Mouse (Mus musculus) C2C12 (cell line): Measurements from ENCODE around the gene Artn. TPM values are rescaled to one million over a fixed set of nuclear protein-coding genes. Genes with fewer than 3 reads are reported as not detected.

ENCODE experiments used
- H3K27me3 ChIP-seq: one replicate; pipeline ENCODE4 v1.6.1; 2011; ENCODE audit not compliant: control insufficient read depth, insufficient read depth, insufficient read length
- H3K36me3 ChIP-seq: one replicate; pipeline ENCODE4 v1.6.1; 2011; ENCODE audit not compliant: control insufficient read depth, insufficient read depth
- H3K4me3 ChIP-seq: one replicate; pipeline ENCODE4 v1.5.1; 2011; ENCODE audit warnings: mild to moderate bottlenecking, control low read depth; ENCODE audit not compliant: poor library complexity, insufficient read depth, severe bottlenecking
- H3K79me2 ChIP-seq: one replicate; pipeline ENCODE4 v1.6.1; 2011; ENCODE audit not compliant: control insufficient read depth, insufficient read depth
- H3K79me3 ChIP-seq: one replicate; pipeline ENCODE4 v1.6.1; 2011; ENCODE audit warnings: low read depth, control low read depth
- H3ac ChIP-seq: one replicate; pipeline ENCODE3; 2011; ENCODE audit warnings: low read depth; ENCODE audit not compliant: control insufficient read depth, insufficient read length
- CEBPB ChIP-seq: IDR thresholded peaks from one replicate; pipeline ENCODE4 v1.6.1; 2011; ENCODE audit warnings: low read depth, mild to moderate bottlenecking, control low read depth, moderate library complexity
- CTCF ChIP-seq: IDR thresholded peaks from one replicate; pipeline ENCODE4 v1.5.1; 2011; ENCODE audit not compliant: control insufficient read depth, insufficient read depth, insufficient read length
- FOSL1 ChIP-seq: IDR thresholded peaks from one replicate; pipeline ENCODE4 v1.8.0; 2011; ENCODE audit warnings: mild to moderate bottlenecking, low read length; ENCODE audit not compliant: poor library complexity, insufficient read depth, severe bottlenecking
- MAX ChIP-seq: IDR thresholded peaks from one replicate; pipeline ENCODE4 v1.6.1; 2011; ENCODE audit warnings: mild to moderate bottlenecking, control low read depth
- MYOD1 ChIP-seq: IDR thresholded peaks from one replicate; pipeline ENCODE4 v1.6.1; 2011; ENCODE audit warnings: low read depth; ENCODE audit not compliant: control insufficient read depth, insufficient read length
- MYOG ChIP-seq: IDR thresholded peaks from one replicate; pipeline ENCODE4 v1.6.1; 2011; ENCODE audit not compliant: control insufficient read depth, insufficient read length; ENCODE audit errors: extremely low read depth
- USF1 ChIP-seq: IDR thresholded peaks from one replicate; pipeline ENCODE4 v1.6.1; 2011; ENCODE audit warnings: low read depth, mild to moderate bottlenecking, control low read depth, moderate library complexity
- polyA plus RNA-seq: library from polyadenylated mRNA; unstranded; fragments of >200 nt; fragmentation: generic; extraction: Trizol; gene quantifications from one replicate; pipeline ENCODE4 v1.2.1, GENCODE M21; 2012; ENCODE audit warnings: missing spikeins

Gene Artn
- polyA plus RNA-seq, 1 experiment, result 2.6 TPM

DNA sequence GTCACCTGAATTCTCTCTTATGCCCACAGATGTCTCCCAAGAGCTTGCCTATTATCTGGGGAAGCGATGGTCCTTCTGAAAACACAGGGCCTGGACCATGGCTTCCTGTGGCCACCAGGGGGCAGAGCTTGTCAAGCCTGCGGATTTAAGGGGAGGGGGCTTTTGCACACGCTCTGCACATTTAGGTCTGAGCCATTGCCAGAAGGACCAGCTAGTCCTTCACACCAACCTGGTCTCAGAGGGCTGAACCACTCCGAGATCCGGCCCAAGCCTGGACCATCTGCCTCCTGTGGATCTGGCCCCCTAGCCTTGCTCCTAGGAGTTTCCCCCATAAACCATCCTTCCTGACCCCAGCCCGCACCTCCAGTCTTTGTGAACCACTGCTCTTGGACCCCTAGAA, 1.3 kb downstream of the Artn start:
- Histone ChIP-seq H3ac (no peak overlapping the region), H3K79me2 (no peaks in the 10 kb centered on the region), H3K36me3 (no peaks in the 10 kb centered on the region), H3K27me3 (no peaks in the 10 kb centered on the region), H3K79me3 (no peaks in the 10 kb centered on the region), H3K4me3 (no peak overlapping the region)
- TF ChIP-seq CTCF (peak; percentile 36), MYOG (no peak), USF1 (no peak), FOSL1 (no peak)

DNA sequence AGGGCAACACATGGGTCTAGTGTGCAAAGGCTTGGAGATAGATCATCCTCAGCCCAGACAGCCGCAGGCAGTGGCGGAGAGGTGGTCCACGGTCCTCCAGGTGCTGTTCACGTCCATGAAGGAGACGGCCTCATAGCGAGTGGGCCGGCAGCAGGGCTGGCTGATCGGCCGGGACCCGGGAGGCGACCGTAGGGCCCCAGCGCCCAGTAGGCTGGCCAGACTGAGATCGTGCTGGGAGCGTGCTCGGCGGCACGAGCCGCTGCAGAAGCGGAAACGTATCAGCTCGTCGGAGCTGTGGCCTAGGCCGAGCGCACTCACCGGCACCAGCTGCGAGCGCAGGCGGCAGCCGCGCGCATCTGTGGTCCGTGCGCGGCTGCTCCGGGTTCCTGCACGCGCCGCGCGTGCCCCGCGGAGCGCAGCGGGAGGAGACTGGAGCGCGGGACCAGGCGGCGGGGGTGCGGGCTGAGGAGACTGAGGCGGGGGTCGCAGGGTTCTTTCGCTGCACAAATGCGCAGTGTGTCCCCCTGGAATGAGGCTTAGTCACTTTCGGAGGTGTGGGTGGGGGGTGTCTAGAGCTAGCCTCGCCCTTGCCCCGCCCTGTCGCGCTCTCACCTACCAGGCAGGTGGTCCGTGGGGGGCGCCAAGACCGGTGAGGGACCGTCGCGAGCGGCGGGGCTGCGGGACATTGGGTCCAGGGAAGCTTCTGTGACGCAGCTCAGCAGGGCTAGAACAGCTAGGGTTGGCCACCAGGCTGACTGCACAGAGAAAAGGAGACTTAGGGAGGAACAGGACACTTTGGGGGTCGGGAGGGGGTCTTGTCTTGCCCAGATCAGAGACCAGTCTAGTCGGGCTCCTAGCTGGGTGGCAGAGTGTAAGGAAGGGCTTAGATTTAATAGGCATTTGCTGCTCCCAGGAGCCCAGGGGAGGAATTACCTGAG, 2.7 kb downstream of the Artn start:
- H3K36me3 ChIP-seq, result no peaks in the 10 kb centered on the region
- no peaks in the 10 kb centered on the region for H3K27me3 ChIP-seq
- no peaks in the 10 kb centered on the region for H3K79me2 ChIP-seq
- H3K79me3 ChIP-seq, result no peaks in the 10 kb centered on the region
- TF ChIP-seq MAX (no peak), MYOD1 (no peak), MYOG (no peak), CEBPB (no peak), FOSL1 (no peak), USF1 (no peak)
- H3ac ChIP-seq, result no peak overlapping the region
- H3K4me3 ChIP-seq, result no peak overlapping the region

DNA sequence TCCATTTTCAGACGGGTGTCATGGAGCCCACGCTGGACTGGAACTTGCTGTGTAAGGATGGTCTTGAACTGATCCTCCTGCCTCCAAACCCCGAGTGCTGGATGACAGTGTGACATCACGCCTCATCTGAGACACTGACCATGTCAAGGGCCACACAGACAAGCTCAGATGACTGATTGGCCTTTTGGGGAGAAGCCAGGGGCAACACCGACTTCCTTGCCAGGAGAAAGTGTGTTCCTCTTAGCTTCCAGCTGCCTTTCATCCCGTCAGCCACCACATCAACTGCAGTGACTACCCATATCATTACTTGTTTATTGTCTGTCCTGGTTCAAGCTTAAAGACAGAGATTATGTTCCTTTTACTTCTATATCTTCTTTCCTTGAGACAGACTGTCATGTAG, 4.6 kb downstream of the Artn start:
- no peaks in the 10 kb centered on the region for H3K27me3 ChIP-seq
- no peak overlapping the region for H3ac ChIP-seq
- no peaks in the 10 kb centered on the region for H3K36me3 ChIP-seq
- no peaks in the 10 kb centered on the region for H3K79me3 ChIP-seq
- H3K79me2 ChIP-seq, result no peaks in the 10 kb centered on the region
- TF ChIP-seq MYOD1 (no peak), MYOG (no peak), CEBPB (no peak), MAX (no peak), CTCF (no peak), FOSL1 (no peak), USF1 (no peak)
- no peak overlapping the region for H3K4me3 ChIP-seq

DNA sequence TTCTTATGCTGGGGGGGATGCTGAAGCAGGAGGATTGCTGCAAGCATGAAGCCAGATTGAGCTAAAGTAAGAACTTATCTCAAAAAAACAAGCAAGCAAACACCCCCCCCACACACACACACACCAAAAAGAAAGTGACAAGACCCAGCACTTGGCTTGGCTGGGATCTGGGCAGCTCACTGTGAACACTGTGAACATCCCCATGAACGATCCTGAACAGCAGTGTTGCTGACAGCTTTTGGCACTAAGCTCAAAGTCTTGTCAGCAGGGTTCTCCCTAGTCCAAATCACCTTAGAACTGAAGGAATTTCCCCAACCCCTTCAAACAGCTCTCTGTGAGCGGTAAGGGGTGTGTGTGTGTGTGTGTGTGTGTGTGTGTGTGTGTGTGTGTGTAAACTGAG, 6.1 kb downstream of the Artn start:
- H3K4me3 ChIP-seq, result no peak overlapping the region
- H3K79me2 ChIP-seq, result no peaks in the 10 kb centered on the region

DNA sequence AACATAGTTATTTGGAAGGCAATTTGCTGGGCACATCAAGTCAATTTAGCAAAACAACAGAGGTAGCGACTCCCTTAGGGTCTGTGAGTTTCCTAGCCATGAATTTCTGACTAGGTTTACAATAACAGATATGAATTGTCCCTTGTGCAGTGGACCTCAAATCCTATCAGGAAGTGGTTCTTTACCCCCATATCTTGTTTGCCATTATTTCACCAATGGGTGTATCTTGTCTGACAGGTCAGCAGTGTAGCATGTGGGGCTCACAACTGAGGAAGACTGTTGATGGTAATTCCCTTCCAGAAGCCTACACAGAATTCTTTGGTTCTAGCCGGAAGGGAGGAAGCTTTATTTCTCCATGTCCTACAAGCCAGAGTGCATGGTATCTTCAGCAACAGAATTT, 8.2 kb downstream of the Artn start:
- no peaks in the 10 kb centered on the region for H3K36me3 ChIP-seq
- H3ac ChIP-seq, result no peak overlapping the region
- no peaks in the 10 kb centered on the region for H3K79me3 ChIP-seq
- no peaks in the 10 kb centered on the region for H3K79me2 ChIP-seq
- no peaks in the 10 kb centered on the region for H3K27me3 ChIP-seq
- TF ChIP-seq CEBPB, result no peak
- no peak for TF ChIP-seq USF1
- TF ChIP-seq MAX, result no peak
- no peak for TF ChIP-seq FOSL1
- TF ChIP-seq CTCF, result no peak
- TF ChIP-seq MYOD1, result no peak
- TF ChIP-seq MYOG, result no peak
- H3K4me3 ChIP-seq, result no peak overlapping the region

More for the DNA sequence above, 6.1 kb downstream of the Artn start:
- H3K27me3 ChIP-seq, result no peaks in the 10 kb centered on the region
- H3K79me3 ChIP-seq, result no peaks in the 10 kb centered on the region
- TF ChIP-seq MYOD1, result no peak
- no peak for TF ChIP-seq CEBPB
- TF ChIP-seq FOSL1, result no peak
- no peak for TF ChIP-seq MAX
- TF ChIP-seq CTCF, result no peak
- no peak for TF ChIP-seq USF1
- no peak for TF ChIP-seq MYOG
- H3K36me3 ChIP-seq, result no peaks in the 10 kb centered on the region
- H3ac ChIP-seq, result no peak overlapping the region

DNA sequence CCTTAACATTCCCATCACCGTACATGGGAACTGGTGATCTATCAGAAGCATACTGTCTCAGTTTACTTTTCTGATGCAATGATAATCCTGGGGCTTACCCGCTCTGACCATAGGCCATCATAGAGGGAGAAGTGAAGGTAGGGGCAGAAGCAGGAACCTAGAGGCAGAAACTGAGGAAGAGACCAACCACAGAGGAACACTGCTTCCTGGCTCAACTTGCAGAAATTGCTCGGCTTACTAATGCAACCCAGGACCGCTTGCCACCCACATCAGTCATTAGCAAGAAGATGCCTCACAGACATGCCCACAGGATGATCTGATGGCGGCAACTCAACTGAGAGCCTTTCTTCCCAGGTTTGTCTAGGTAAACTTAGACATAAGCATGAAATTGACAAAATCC, 10.8 kb downstream of the Artn start:
- Histone ChIP-seq H3K79me2 (peaks cover 10% of the 10 kb centered on the region), H3K36me3 (no peaks in the 10 kb centered on the region), H3ac (no peak overlapping the region), H3K4me3 (no peak overlapping the region), H3K79me3 (peaks cover 7% of the 10 kb centered on the region), H3K27me3 (no peaks in the 10 kb centered on the region)
- TF ChIP-seq CEBPB (no peak), USF1 (no peak), MYOG (no peak), CTCF (no peak), MYOD1 (no peak), FOSL1 (no peak), MAX (no peak)
